10 mouse cellular contexts compared by ENCODE assay signal in genomic region chr5:73938450-73938849, GRCm38 (mm10).
DNase-seq lines count a peak whose midpoint lies in the region; TF ChIP-seq lines count a peak whose summit lies in the region.
"Had no signal": no experiment of that assay in that cellular context is flagged by ENCODE, and none has a peak within 500 bp of the region (broad histone marks: within the 10 kb centered on the region; RNA-seq: fewer than 3 reads in every experiment).

No protein-coding gene starts in this region.

- no peaks in the 10 kb centered on the region for H3K9me3 ChIP-seq in CH12.LX (replicated peaks; ENCODE audit: low read length)
- H3K9me3 ChIP-seq: lung, embryonic 15.5 days had no signal

- no peak for TF ChIP-seq CTCF in kidney, adult 2 months (conservative IDR thresholded peaks at IDR 0.05; ENCODE audit: insufficient read depth, insufficient read length, low read depth, low read length)
- TF ChIP-seq CTCF in CH12.LX (conservative IDR thresholded peaks at IDR 0.05 in 1 of 2, IDR thresholded peaks at IDR 0.05 in 1 of 2; ENCODE audit: low read depth in 2 of 2, low read length in 2 of 2): peak in 1 of 2 experiments; percentile 44; a peak in 2 of 4 replicates

- in situ Hi-C loops in CH12.LX (cut with MboI; ENCODE audit: low pct_ligation_motif_present, low pct_unique_long_range_greater_than_20kb, low sequenced_read_pairs): loop anchor here (10.0 kb wide), 1 partner anchor 346 kb away; no protein-coding TSS in a partner anchor

- intact Hi-C loops in gastrocnemius, postnatal 14 days (cut with DNase I; ENCODE audit: low total_unique reads): loop anchor here (5.0 kb wide), 1 partner anchor 339 kb away; no protein-coding TSS in a partner anchor

- no peaks in the 10 kb centered on the region for H3K36me3 ChIP-seq in kidney, adult 2 months (ENCODE audit: control insufficient read depth, insufficient read depth, low read length)
- no peaks in the 10 kb centered on the region for H3K36me3 ChIP-seq in CH12.LX (replicated peaks in 1 of 2; ENCODE audit: control insufficient read depth in 1 of 2, insufficient read depth in 1 of 2, low read length in 1 of 2)
- H3K36me3 ChIP-seq: lung, embryonic 15.5 days had no signal

- H3K4me3 ChIP-seq in kidney, adult 2 months (ENCODE audit: insufficient read depth, low read depth, low read length): no peak overlapping the region
- no peak overlapping the region for H3K4me3 ChIP-seq in CH12.LX (replicated peaks in 1 of 3; ENCODE audit: low read depth in 2 of 3, low read length in 2 of 3, poor library complexity in 1 of 3)
- H3K4me3 ChIP-seq: lung, embryonic 15.5 days; myocyte had no signal

- TF ChIP-seq RAD21 in CH12.LX (IDR thresholded peaks at IDR 0.05; ENCODE audit: low read depth, low read length): peak; percentile 21

- TF ChIP-seq POLR2A in kidney, adult 2 months (IDR thresholded peaks at IDR 0.05; ENCODE audit: low read depth, low read length): no peak
- no peak for TF ChIP-seq POLR2A in CH12.LX (IDR thresholded peaks at IDR 0.05; ENCODE audit: low read depth, low read length)

- dilution Hi-C loops in CH12.LX (cut with MboI; ENCODE audit: extremely low pct_ligation_motif_present, extremely low pct_unique_long_range_greater_than_20kb, low sequenced_read_pairs): no loop called here

- H3K4me1 ChIP-seq in kidney, adult 2 months (ENCODE audit: control insufficient read depth, insufficient read depth, low read length): no peaks in the 10 kb centered on the region
- H3K4me1 ChIP-seq in CH12.LX (ENCODE audit: control insufficient read depth in 1 of 2, insufficient read depth in 2 of 2): no peaks in the 10 kb centered on the region
- H3K4me1 ChIP-seq: lung, embryonic 15.5 days had no signal

- no peaks in the 10 kb centered on the region for H3K27me3 ChIP-seq in kidney, adult 2 months (replicated peaks; ENCODE audit: control insufficient read depth, insufficient read depth, low read length)
- H3K27me3 ChIP-seq in CH12.LX (replicated peaks): no peaks in the 10 kb centered on the region
- H3K27me3 ChIP-seq: lung, embryonic 15.5 days had no signal

- 33% methylated on average over 4 of the region's 4 CpGs for WGBS in kidney, adult 2 months

- H3K4me2 ChIP-seq in CH12.LX (ENCODE audit: insufficient read depth, low read depth, poor library complexity, severe bottlenecking): no peak overlapping the region
- H3K4me2 ChIP-seq: lung, embryonic 15.5 days had no signal

- DNase-seq in kidney, adult 2 months: peak; percentile 11
- no peak for DNase-seq in kidney, adult 11 months
- DNase-seq in 3T3-L1 (ENCODE audit: low read depth, low spot score): peak; percentile 46
- no peak for DNase-seq in CH12.LX (ENCODE audit: extremely low read depth)
- peak; percentile 22 for DNase-seq in embryo, embryonic 10.5 days (ENCODE audit: low spot score)
- no peak for DNase-seq in T-cell, adult 2 months (ENCODE audit: low spot score)
- no peak for DNase-seq in gastrocnemius, postnatal 14 days
- DNase-seq: right cerebral cortex, postnatal 25 days had no signal

- H3K9ac ChIP-seq in CH12.LX (ENCODE audit: insufficient read depth, low read depth): no peak overlapping the region
- H3K9ac ChIP-seq: lung, embryonic 15.5 days had no signal

- H3K79me2 ChIP-seq in CH12.LX (replicated peaks; ENCODE audit: control insufficient read depth, extremely low read depth, insufficient read depth, poor library complexity, severe bottlenecking): no peaks in the 10 kb centered on the region

- no peak for TF ChIP-seq EP300 in CH12.LX (IDR thresholded peaks at IDR 0.05; ENCODE audit: low read length)

- H3K27ac ChIP-seq in kidney, adult 2 months (ENCODE audit: insufficient read depth, low read depth, low read length): no peak overlapping the region
- no peak overlapping the region for H3K27ac ChIP-seq in CH12.LX (ENCODE audit: insufficient read depth, low read depth)
- H3K27ac ChIP-seq: lung, embryonic 15.5 days had no signal

TF ChIP-seq in CH12.LX, 34 proteins besides CTCF, POLR2A, EP300 and RAD21:
- TF ChIP-seq SMC3 (IDR thresholded peaks at IDR 0.05; ENCODE audit: low read depth, low read length) (peak; percentile 20; the same call in 1 of the 2 replicates), KAT2A (IDR thresholded peaks at IDR 0.05; ENCODE audit: insufficient replicate concordance, low read length) (no peak)

Comparison
In these comparisons a context has a peak if more than half of its experiments do, and no peak if none do; other contexts are left out.
1. DNase-seq: peak in kidney, adult 2 months (single experiment), 3T3-L1 (single experiment) and embryo, embryonic 10.5 days (single experiment); none in kidney, adult 11 months (single experiment), CH12.LX (single experiment), T-cell, adult 2 months (single experiment) and gastrocnemius, postnatal 14 days (single experiment).